ENCODE assay signal across 8 mouse cellular contexts in genomic region chr6:94543902-94544840, GRCm38 (mm10). TPM values are rescaled to one million over a fixed set of nuclear protein-coding genes. Genes with fewer than 3 reads are reported as not detected.
DNase-seq lines count a peak whose midpoint lies in the region; TF ChIP-seq lines count a peak whose summit lies in the region.

No protein-coding gene starts in this region.

- no peak for TF ChIP-seq POLR2A in lung, adult 2 months (IDR thresholded peaks at IDR 0.05; ENCODE audit: borderline replicate concordance, extremely low read depth, low read depth, low read length)

- H3K4me3 ChIP-seq in lung, adult 2 months (replicated peaks; ENCODE audit: extremely low read depth, low read depth, low read length), result no peak overlapping the region

- no peaks in the 10 kb centered on the region for H3K4me1 ChIP-seq in lung, adult 2 months (ENCODE audit: control insufficient read depth, insufficient read depth, low read length)

- peak; percentile 43 to 51 for DNase-seq in B cell, adult 2 months
- DNase-seq in ES-CJ7 (ENCODE audit: low read depth, low spot score), result peak; percentile 59
- DNase-seq in cerebellum, postnatal 10 days, result peak; percentile 75 to 82
- peak; percentile 18 to 29 for DNase-seq in frontal cortex, postnatal 25 days (ENCODE audit: low spot score in 2 of 2)
- DNase-seq in kidney, postnatal 10 days, result peak; percentile 61
- DNase-seq in lung, adult 2 months, result no peak
- DNase-seq in right cerebral cortex, postnatal 14 days, result peak; percentile 29
- DNase-seq in spleen, adult 12 weeks (ENCODE audit: low spot score), result no peak

- TF ChIP-seq CTCF in lung, adult 2 months (IDR thresholded peaks at IDR 0.05; ENCODE audit: insufficient read depth, low read length), result peak; percentile 17; the same call in 1 of the 2 replicates

- 58% methylated on average over 5 of the region's 5 CpGs for whole genome bisulfite sequencing in lung, adult 2 months

RNA-seq across cellular contexts. Expression of gene Slc25a26, which starts 44.0 kb away (rescaled TPM):
- 5.7 and 5.9 TPM in 2 replicates for polyA plus RNA-seq in lung, adult 2 months (2012; rRNA removed)

Comparison
In these comparisons a context has a peak if more than half of its experiments do, and no peak if none do; other contexts are left out.
1. DNase-seq: peak in B cell, adult 2 months (2 of 2), ES-CJ7 (single experiment), cerebellum, postnatal 10 days (2 of 2), frontal cortex, postnatal 25 days (2 of 2), kidney, postnatal 10 days (single experiment) and right cerebral cortex, postnatal 14 days (single experiment); none in lung, adult 2 months (single experiment) and spleen, adult 12 weeks (single experiment).